Mouse (Mus musculus) E14TG2a.4 (cell line): Measurements from ENCODE around the gene Polr3gl.

Experiments used
- H3K27me3 ChIP-seq: 2 replicates; pipeline ENCODE4 v1.6.1; 2014; ENCODE audit warnings: low read length, control low read depth; ENCODE audit not compliant: insufficient read depth
- H3K36me3 ChIP-seq: 2 replicates; pipeline ENCODE4 v1.6.1; 2014; ENCODE audit warnings: low read length, control low read depth; ENCODE audit not compliant: insufficient read depth
- H3K4me1 ChIP-seq: replicated peaks from 2 replicates; pipeline ENCODE4 v1.6.1; 2014; ENCODE audit warnings: low read depth, low read length, control low read depth
- H3K4me3 ChIP-seq: replicated peaks from 2 replicates; pipeline ENCODE4 v1.5.1; 2014; ENCODE audit warnings: mild to moderate bottlenecking, low read length
- H3K9me3 ChIP-seq: 2 replicates; pipeline ENCODE4 v1.6.1; 2014; ENCODE audit warnings: low read length, control low read depth
- CTCF ChIP-seq: conservative IDR thresholded peaks from 2 replicates; pipeline ENCODE4 v1.5.1; 2014; ENCODE audit warnings: low read length
- NANOG ChIP-seq: IDR thresholded peaks from 2 replicates; pipeline ENCODE4 v1.6.1; 2014; ENCODE audit warnings: borderline replicate concordance, low read length, mixed read lengths
- POU5F1 ChIP-seq: IDR thresholded peaks from 2 replicates; pipeline ENCODE4 v1.6.1; 2014; ENCODE audit warnings: low read length, borderline replicate concordance

The Polr3gl gene

DNA sequence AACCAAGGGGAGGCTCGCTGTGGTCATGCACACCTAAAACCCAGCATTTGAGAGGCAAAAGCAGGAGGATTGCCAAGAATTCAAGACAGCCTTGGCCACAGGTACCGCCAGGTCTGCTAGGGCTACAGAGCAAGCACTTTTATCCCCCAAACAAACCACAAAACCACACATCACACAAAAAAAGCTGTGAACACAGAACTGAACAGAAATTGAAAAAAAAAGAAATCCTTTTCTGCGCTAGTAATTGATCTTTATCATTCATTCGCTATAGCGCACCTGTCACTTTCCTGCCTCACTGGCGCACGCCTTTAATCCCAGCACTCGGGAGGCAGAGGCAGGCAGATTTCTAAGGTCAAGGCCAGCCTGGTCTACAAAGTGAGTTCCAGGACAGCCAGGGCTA lies 30.7 kb downstream of the Polr3gl start:
- no peaks in the 10 kb centered on the region for H3K27me3 ChIP-seq
- H3K4me3 ChIP-seq = 0 out of 2 replicates have a peak overlapping the region, but pooled peaks have one; percentile 32
- TF ChIP-seq CTCF = no peak
- no peak for TF ChIP-seq POU5F1
- no peak for TF ChIP-seq NANOG
- H3K4me1 ChIP-seq = peaks cover 88% of the 10 kb centered on the region
- peaks cover 35% of the 10 kb centered on the region for H3K36me3 ChIP-seq
- no peaks in the 10 kb centered on the region for H3K9me3 ChIP-seq

DNA sequence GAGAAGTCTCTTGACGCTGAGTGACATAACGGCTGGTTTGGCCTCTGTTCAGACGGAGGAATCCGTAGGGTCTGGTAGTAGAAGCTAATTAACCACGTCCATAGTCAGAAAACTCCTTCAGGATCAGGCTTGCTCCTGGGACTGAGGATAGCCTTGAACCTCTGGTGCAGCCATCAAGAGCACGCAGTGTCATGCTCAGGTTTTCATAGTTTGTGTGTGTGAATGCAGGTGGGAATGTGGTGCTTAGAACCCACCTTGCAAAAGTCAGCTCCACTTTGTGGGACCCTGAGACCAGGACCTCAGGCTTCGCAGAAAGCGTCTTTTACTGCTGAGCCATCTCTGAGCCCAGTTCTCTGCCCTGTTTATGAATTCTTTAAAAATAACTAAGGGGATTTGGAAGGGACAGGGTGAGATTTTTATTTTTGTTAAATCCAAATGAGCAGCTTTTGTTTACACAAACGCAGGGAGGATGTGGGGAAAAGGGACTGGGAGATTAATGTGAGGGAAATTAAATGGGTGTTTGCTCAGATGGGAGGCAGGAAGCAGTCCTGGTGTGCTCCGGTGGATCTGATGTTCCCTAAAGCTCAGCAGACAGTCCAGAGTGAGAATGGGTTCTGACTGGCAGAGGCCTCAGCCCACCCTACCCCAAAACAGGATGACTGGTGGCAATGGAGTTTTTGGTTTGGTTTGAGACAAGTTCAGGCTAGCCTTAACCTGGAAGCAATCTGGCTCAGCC lies 31.9 kb downstream of the Polr3gl start:
- no peaks in the 10 kb centered on the region for H3K9me3 ChIP-seq
- H3K27me3 ChIP-seq = no peaks in the 10 kb centered on the region
- peak overlapping the region; percentile 93 for H3K4me3 ChIP-seq
- H3K4me1 ChIP-seq = peaks cover 76% of the 10 kb centered on the region
- no peak for TF ChIP-seq NANOG
- TF ChIP-seq CTCF = no peak
- TF ChIP-seq POU5F1 = no peak
- H3K36me3 ChIP-seq = peaks cover 35% of the 10 kb centered on the region

DNA sequence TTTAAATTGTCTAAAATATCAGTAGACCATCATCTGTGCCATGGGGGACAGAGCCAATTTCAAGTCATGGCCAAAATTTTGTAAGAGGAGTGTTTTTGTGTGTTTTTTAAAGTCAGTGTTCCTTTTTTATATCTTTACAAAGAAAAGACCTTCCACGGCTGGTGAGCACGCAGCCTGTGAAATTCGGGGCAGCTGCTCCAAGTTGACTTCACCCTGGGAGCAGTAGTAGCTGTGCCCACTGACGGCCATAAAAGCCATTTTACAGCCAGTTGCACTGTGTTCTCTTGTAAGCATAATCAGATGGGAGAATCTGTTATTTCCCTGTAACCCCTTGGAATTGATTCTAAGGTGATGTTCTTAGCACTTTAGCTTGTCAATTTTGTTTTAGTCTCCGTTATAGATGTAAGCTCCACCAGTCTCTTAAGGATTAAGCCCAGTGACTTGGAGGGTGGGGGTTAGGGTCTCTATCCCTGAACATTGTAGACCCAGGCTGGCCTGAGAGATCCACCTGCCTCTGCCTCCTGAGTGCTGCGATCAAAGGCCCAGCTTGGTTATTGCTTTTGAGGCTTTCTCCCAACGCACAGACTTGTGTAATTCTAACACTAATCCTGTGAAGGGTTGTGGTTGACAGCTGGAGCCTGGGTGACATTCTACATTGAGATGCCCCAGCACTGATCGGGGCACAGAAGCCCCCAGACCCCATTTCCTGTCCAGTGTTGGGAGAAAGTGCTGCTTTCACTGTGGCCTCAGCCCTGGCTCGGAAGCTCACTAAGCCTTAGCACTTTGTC lies 32.9 kb downstream of the Polr3gl start:
- no peaks in the 10 kb centered on the region for H3K27me3 ChIP-seq
- H3K4me1 ChIP-seq = peaks cover 75% of the 10 kb centered on the region
- TF ChIP-seq CTCF = no peak
- no peak for TF ChIP-seq POU5F1
- no peak for TF ChIP-seq NANOG
- no peaks in the 10 kb centered on the region for H3K9me3 ChIP-seq
- peaks cover 35% of the 10 kb centered on the region for H3K36me3 ChIP-seq
- peak overlapping the region; percentile 93 for H3K4me3 ChIP-seq

DNA sequence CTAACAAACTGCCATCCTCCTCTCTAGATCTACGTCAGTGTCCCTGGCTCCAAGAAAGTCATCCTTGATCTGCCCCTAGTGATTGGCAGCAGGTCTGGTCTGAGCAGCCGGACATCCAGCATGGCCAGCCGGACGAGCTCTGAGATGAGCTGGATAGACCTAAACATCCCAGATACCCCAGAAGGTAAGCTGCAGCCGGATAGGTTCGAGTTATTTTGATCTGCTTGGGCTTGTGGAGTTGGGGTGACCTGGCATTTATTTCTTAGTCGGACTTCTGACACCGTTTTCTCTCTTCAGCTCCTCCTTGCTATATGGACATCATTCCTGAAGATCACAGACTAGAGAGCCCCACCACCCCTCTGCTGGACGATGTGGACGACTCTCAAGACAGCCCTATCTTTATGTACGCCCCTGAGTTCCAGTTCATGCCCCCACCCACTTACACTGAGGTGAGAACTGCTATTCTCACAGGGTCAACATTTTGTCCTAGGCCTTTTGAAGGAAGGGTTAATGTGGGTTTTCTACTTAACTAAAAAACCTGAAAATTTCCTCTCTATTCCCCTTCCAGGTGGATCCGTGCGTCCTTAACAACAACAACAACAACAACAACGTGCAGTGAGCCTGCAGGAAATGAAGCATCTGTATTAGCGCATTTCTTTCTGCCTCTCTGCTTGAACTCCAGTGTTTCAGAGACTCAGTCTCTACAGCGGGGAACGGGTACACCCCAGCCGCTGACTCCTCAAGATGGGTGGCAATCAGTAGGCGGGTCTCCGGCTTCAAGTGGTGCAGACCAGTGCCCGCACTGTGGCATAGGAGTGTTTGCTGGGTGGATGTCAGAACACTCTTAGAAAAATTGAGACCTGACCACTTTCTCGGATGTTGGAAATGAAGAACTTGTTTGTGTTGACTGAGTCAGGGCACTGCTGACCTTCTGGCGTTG lies 33.8 kb downstream of the Polr3gl start:
- Histone ChIP-seq H3K4me3 (peak overlapping the region; percentile 93), H3K4me1 (peaks cover 75% of the 10 kb centered on the region), H3K27me3 (no peaks in the 10 kb centered on the region), H3K9me3 (no peaks in the 10 kb centered on the region), H3K36me3 (peaks cover 35% of the 10 kb centered on the region)
- TF ChIP-seq CTCF = no peak
- no peak for TF ChIP-seq POU5F1
- TF ChIP-seq NANOG = no peak

DNA sequence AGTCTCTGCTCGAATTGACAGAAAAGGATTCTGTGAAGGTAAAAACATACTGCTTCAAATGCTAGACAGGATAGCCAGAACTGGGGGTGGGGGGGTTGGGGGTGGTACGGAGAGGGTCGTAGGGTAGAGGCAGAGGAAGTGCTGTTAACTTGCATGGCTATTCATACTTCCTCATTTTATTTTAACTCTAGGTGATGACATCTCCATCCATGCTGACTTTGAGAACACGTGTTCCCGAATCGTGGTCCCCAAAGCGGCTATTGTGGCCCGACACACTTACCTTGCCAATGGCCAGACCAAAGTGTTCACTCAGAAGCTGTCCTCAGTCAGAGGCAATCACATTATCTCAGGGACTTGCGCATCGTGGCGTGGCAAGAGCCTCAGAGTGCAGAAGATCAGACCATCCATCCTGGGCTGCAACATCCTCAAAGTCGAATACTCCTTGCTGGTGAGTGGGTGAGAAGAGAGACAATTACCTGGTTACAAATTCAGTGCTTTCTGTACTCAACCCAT lies 34.5 kb downstream of the Polr3gl start:
- peaks cover 75% of the 10 kb centered on the region for H3K4me1 ChIP-seq
- no peaks in the 10 kb centered on the region for H3K27me3 ChIP-seq
- H3K4me3 ChIP-seq = peak overlapping the region; percentile 93
- H3K36me3 ChIP-seq = peaks cover 35% of the 10 kb centered on the region
- no peaks in the 10 kb centered on the region for H3K9me3 ChIP-seq
- TF ChIP-seq NANOG (no peak), POU5F1 (no peak), CTCF (no peak)

DNA sequence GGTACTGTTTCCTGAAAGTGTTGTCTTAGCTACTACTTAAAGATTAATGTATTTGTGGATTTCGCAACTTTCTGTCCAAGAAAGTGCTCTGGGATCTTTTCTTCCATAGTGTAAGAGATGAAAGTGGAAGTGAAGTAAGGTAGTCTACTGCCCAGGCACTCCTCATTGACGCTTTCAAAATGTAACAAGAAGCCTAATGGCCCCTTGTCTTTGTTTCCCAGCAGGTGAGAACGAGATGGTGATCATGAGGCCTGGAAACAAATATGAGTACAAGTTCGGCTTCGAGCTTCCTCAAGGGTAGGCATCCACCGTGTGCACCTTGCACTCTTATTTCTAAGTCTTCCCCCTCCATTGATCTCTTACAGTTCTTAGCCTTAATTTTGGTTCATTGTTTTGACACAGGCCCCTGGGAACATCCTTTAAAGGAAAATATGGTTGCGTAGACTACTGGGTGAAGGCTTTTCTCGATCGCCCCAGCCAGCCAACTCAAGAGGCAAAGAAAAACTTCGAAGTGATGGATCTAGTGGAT lies 35.2 kb downstream of the Polr3gl start:
- Histone ChIP-seq H3K4me3 (peak overlapping the region; percentile 93), H3K36me3 (peaks cover 35% of the 10 kb centered on the region), H3K4me1 (peaks cover 75% of the 10 kb centered on the region), H3K27me3 (no peaks in the 10 kb centered on the region), H3K9me3 (no peaks in the 10 kb centered on the region)
- TF ChIP-seq CTCF (no peak), POU5F1 (no peak), NANOG (no peak)

DNA sequence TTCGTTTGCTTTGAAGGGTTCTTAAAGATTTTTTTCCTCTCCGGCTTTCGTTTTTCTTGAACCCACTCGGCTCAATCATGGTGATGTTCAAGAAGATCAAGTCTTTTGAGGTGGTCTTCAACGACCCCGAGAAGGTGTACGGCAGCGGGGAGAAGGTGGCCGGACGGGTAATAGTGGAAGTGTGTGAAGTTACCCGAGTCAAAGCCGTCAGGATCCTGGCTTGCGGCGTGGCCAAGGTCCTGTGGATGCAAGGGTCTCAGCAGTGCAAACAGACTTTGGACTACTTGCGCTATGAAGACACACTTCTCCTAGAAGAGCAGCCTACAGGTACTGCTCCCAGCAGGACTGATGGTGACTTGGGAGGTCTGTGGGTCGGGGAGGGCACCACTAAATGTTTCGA lies 35.8 kb downstream of the Polr3gl start:
- H3K4me1 ChIP-seq = peaks cover 75% of the 10 kb centered on the region
- H3K4me3 ChIP-seq = peak overlapping the region; percentile 93
- TF ChIP-seq CTCF (no peak), NANOG (no peak), POU5F1 (no peak)
- H3K36me3 ChIP-seq = peaks cover 35% of the 10 kb centered on the region
- no peaks in the 10 kb centered on the region for H3K9me3 ChIP-seq
- H3K27me3 ChIP-seq = no peaks in the 10 kb centered on the region
